Mouse (Mus musculus) kidney, embryonic 15.5 days (tissue): ENCODE results near the gene Runx3. TPM values are rescaled to one million over a fixed set of nuclear protein-coding genes. Genes with fewer than 3 reads are reported as not detected.
"Not testable (repeated sequence)": the region's sequence is repeated elsewhere in the genome, so short reads cannot be mapped to it uniquely, and the experiment has no call there.

Experiments
- ATAC-seq: fragments of 200-750 bp; cut with Nextera tagmentation; replicated peaks from 2 replicates; pipeline ENCODE4 v1.8.0; 2017; ENCODE audit warnings: moderate TSS enrichment; ENCODE audit not compliant: low FRiP score
- H3K27ac ChIP-seq: fragments of 300-500 bp; sonication (generic); 2 replicates; pipeline ENCODE4 v1.5.1; 2015; ENCODE audit warnings: mild to moderate bottlenecking, inconsistent platforms
- H3K27me3 ChIP-seq: fragments of 300-500 bp; sonication (generic); 2 replicates; pipeline ENCODE4 v1.6.1; 2015; ENCODE audit warnings: inconsistent platforms
- H3K36me3 ChIP-seq: fragments of 300-500 bp; sonication (generic); 2 replicates; pipeline ENCODE4 v1.6.1; 2015; ENCODE audit warnings: inconsistent platforms
- H3K4me1 ChIP-seq: fragments of 300-500 bp; sonication (generic); 2 replicates; pipeline ENCODE4 v1.6.1; 2015; ENCODE audit warnings: inconsistent platforms
- H3K4me2 ChIP-seq: fragments of 300-500 bp; sonication (generic); 2 replicates; pipeline ENCODE4 v1.6.1; 2015; ENCODE audit warnings: moderate library complexity, mild to moderate bottlenecking, inconsistent platforms
- H3K4me3 ChIP-seq: fragments of 300-500 bp; sonication (generic); replicated peaks from 2 replicates; pipeline ENCODE4 v1.5.1; 2015; ENCODE audit warnings: mild to moderate bottlenecking, inconsistent platforms
- H3K9ac ChIP-seq: fragments of 300-500 bp; sonication (generic); 2 replicates; pipeline ENCODE4 v1.6.1; 2015; ENCODE audit warnings: mild to moderate bottlenecking, inconsistent platforms
- H3K9me3 ChIP-seq: fragments of 300-500 bp; sonication (generic); replicated peaks from 2 replicates; pipeline ENCODE4 v1.6.1; 2016; ENCODE audit warnings: inconsistent platforms
- WGBS: fragments of 180-500 bp; shearing (Covaris S2); methylation state at CpG from one replicate; pipeline ENCODE4 v1.1.7; 2015; ENCODE audit warnings: mixed read lengths; 5-methylcytosine and 5-hydroxymethylcytosine counted together
- polyA plus RNA-seq: library from polyadenylated mRNA; unstranded; fragments of >200 nt; fragmentation: Nextera tagmentation; extraction: Ambion mirVana; gene quantifications from 2 replicates; pipeline ENCODE4 v1.2.1, GENCODE M21; 2015

Gene Runx3
- polyA plus RNA-seq, 1 experiment from 2014 or later = 0.04 TPM

DNA sequence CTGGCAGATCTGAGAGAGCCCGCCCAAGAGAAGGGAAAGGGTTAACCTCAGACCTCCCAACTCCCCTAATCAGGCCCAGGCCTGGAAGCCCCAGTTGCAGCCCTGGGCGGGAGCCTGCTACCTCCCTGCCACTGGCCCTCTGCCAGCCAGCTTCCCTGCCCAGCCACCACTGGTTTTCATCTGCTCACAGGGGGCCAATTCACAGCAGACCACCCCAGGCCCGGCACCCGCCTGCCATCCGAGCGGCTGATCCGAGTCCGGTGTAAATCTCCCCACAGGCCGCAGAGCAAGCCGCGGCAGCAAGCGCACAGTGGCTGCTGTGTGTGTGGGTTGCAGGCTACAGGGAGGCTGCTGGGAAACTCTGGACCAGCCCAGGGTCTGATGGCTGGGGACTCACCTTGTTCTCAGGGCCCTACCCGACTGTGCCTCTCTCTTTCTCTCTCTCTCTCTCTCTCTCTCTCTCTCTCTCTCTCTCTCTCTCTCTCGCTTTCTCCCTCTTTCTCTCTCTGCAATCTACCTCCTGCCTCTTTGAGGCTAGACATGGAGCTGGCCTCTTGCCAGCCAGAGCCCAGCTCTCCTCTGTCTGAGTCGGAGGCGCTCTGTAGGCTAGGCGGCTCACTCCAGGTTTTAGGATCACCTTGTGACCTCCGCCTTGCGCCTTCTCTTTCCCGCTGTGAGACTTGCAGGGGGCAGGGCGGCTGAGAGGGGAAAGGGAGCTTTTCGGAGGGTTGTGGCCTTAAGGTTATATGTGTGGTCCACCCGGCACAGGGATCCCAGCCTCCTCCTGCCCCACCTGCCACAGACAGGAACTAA lies 46.2 kb downstream of the Runx3 start:
- 7% methylated on average over 22 of the region's 23 CpGs for WGBS
- Histone ChIP-seq H3K4me3 (0 out of 2 replicates have a peak overlapping the region, but pooled peaks have one; percentile 9), H3K27me3 (peaks cover 78% of the 10 kb centered on the region), H3K9me3 (no peaks in the 10 kb centered on the region), H3K4me2 (peak overlapping the region; percentile 33), H3K9ac (no peak overlapping the region), H3K27ac (peak overlapping the region; percentile 38; the same call in 1 of the 2 replicates), H3K4me1 (peaks cover 33% of the 10 kb centered on the region), H3K36me3 (no peaks in the 10 kb centered on the region)
- peak; percentile 46 for ATAC-seq

DNA sequence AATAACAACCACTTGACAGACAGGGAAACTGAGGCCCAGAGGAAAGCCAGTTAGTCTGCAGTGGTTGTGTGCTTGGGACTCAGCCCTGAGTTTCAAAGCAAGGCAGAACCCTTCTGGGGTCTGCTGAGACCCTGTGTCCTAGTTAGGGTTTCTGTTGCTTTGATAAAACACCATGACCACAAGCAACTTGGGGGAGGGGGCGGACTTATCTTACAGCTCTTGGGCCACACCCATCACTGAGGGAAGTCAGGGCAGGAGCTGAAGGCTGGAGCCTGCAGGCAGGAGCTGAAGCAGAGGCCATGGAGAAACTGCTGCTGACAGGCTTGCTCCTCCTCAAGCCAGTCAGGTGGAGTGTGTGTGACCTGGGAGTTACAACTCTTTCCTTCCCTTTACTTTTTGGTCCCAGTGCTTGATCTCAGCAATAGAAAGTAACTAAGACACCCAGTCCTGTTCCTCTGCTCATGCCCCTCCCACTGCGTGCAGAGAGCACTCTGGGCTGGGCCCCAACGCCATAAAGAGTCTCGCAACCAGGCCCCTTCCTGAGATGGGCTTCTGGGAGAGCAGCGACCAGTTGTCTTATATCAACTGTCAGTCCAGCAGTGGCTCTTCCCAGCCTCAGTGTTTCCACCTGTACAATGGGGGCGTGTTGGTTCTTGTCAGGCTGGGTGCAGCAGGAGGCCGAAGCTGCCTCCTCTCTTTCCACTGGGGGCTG lies 47.5 kb downstream of the Runx3 start:
- no peaks in the 10 kb centered on the region for H3K9me3 ChIP-seq
- H3K36me3 ChIP-seq = no peaks in the 10 kb centered on the region
- no peak overlapping the region for H3K4me2 ChIP-seq
- no peak for ATAC-seq
- no peak overlapping the region for H3K4me3 ChIP-seq
- no peak overlapping the region for H3K27ac ChIP-seq
- H3K27me3 ChIP-seq = peaks cover 88% of the 10 kb centered on the region
- 53% methylated on average over 7 of the region's 7 CpGs for WGBS
- H3K4me1 ChIP-seq = peaks cover 41% of the 10 kb centered on the region
- no peak overlapping the region for H3K9ac ChIP-seq

DNA sequence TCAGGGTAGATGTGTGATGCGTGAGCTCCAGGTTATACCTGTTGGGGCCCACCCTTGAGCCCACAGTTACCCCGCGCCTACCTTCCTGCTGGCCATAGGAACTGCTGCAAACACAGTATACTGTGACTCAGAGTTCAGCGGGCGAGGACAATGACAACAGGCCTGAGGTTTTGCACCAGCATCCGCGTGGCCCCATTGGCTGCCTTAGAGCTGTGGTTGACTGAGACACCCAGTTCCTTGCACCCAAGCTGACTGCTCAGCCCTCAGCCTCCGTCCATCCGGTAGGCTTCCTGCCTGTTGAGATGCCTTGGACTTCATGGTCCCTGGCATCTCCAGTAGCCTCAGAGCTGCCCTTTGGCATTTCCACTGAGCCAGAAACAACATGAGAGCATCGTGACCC lies 48.6 kb downstream of the Runx3 start:
- H3K27ac ChIP-seq = no peak overlapping the region
- 72% methylated on average over 10 of the region's 10 CpGs for WGBS
- H3K9me3 ChIP-seq = no peaks in the 10 kb centered on the region
- no peak overlapping the region for H3K9ac ChIP-seq
- H3K27me3 ChIP-seq = peaks cover 90% of the 10 kb centered on the region
- H3K4me1 ChIP-seq = peaks cover 44% of the 10 kb centered on the region
- H3K36me3 ChIP-seq = no peaks in the 10 kb centered on the region
- no peak overlapping the region for H3K4me3 ChIP-seq
- H3K4me2 ChIP-seq = no peak overlapping the region
- no peak for ATAC-seq

DNA sequence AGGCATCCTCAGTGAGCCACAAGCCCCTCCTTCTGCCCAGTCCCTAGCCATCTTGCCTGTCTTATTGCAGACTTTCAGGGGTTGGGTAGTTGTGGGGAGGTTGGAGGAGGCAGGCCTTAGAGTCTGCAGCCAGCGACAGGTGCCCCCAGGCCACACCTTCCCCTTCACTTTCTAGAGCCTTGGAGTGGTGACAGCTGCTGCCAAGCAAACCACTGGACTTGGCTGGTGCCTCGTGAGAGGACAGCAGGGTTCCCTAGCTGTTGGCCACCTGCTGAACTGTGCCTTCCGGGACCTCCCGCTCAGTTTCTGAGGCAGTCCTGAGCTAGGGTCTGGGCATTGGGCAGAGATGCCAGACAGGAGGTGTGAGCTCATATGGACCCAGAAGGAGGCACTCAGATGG lies 49.0 kb downstream of the Runx3 start:
- Histone ChIP-seq H3K9me3 (no peaks in the 10 kb centered on the region), H3K27ac (no peak overlapping the region), H3K4me1 (peaks cover 44% of the 10 kb centered on the region), H3K4me3 (no peak overlapping the region), H3K9ac (no peak overlapping the region), H3K27me3 (peaks cover 90% of the 10 kb centered on the region), H3K4me2 (no peak overlapping the region), H3K36me3 (no peaks in the 10 kb centered on the region)
- ATAC-seq = no peak
- 69% methylated on average over 4 of the region's 4 CpGs for whole genome bisulfite sequencing

DNA sequence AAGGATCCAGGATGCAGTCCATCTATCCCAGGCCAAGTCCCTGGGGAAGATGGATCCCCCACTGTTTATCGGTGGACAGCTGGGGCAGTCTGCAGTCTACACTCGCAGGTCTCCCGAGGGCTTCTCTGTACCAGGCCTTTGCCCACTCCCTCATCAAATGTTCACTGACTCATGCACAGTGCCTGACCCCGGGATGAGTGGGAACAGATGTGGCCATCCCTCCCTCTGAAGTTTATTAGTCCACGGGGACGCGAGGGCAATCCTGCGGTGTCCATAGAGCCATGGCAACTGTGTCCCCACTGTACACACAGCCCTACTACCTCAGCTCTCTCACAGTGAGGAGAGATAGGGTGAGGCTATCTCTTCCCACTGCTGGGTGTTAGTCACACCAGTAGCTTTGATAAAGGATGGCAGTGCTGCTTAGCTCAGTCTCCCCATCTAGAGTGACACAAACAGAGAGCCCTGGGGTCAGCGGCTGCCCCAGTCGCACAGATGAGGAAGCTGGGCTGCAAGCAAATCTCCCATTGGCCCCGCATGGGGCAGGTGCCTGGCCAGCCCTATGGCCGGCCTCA lies 50.9 kb downstream of the Runx3 start:
- 56% methylated on average over 12 of the region's 12 CpGs for WGBS
- ATAC-seq = no peak
- H3K9ac ChIP-seq = no peak overlapping the region
- peaks cover 54% of the 10 kb centered on the region for H3K4me1 ChIP-seq
- peaks cover 86% of the 10 kb centered on the region for H3K27me3 ChIP-seq
- no peak overlapping the region for H3K27ac ChIP-seq
- no peak overlapping the region for H3K4me2 ChIP-seq
- no peaks in the 10 kb centered on the region for H3K36me3 ChIP-seq
- no peak overlapping the region for H3K4me3 ChIP-seq
- no peaks in the 10 kb centered on the region for H3K9me3 ChIP-seq

DNA sequence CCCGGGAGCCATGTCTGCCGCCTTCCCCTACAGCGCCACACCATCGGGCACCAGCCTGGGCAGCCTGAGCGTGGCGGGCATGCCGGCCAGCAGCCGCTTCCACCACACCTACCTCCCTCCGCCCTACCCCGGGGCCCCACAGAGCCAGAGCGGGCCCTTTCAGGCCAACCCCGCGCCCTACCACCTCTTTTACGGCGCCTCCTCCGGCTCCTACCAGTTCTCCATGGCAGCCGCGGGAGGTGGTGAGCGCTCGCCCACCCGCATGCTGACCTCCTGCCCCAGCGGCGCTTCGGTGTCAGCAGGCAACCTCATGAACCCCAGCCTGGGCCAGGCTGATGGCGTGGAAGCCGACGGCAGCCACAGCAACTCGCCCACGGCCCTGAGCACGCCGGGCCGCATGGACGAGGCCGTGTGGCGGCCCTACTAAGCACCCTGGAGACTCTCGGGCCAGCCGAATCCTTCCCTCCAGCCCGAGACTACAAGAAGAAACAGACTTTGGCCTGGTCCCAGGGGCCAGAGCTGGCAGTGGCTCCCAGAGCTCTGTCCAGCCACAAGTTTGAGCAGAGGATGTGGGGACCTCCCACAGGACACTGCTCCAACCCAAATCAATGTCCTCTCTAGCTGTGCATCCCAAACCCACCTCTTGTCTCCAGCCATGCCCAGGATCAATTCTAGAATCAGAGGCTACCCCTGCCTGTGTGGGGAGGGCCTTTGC lies 55.1 kb downstream of the Runx3 start:
- Histone ChIP-seq H3K27ac (no peak overlapping the region), H3K4me2 (peak overlapping the region; percentile 60), H3K9me3 (no peaks in the 10 kb centered on the region), H3K27me3 (peaks cover 56% of the 10 kb centered on the region), H3K4me3 (peak overlapping the region; percentile 26), H3K9ac (peak overlapping the region; percentile 8; the same call in 1 of the 2 replicates), H3K36me3 (no peaks in the 10 kb centered on the region), H3K4me1 (peaks cover 24% of the 10 kb centered on the region)
- ATAC-seq = 0 out of 2 replicates have a peak, but pooled peaks have one; percentile 24
- 13% methylated on average over 38 of the region's 38 CpGs for WGBS

DNA sequence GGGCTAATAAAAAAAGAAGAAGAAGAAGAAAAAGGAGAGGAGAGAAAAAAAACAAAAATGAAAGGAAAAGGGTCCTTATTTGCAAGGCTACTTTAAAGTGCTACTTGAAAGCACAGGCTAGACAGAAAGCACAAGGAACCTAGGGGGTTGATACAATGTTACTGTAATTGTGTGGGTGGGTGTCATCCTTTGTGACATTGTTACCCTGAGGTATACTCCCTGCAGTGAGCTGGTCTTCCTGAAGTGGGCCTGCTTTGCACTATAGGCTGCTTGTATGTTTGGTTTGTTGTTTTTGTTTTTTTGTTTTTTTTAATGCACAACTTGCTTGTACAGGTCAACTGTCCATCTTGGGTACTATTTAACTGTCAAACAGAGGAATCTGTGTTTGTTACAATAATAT lies 57.1 kb downstream of the Runx3 start:
- no peaks in the 10 kb centered on the region for H3K36me3 ChIP-seq
- no peak overlapping the region for H3K4me3 ChIP-seq
- peaks cover 41% of the 10 kb centered on the region for H3K27me3 ChIP-seq
- no peak for ATAC-seq
- peaks cover 21% of the 10 kb centered on the region for H3K4me1 ChIP-seq
- H3K27ac ChIP-seq = no peak overlapping the region
- no peak overlapping the region for H3K9ac ChIP-seq
- H3K4me2 ChIP-seq = no peak overlapping the region
- H3K9me3 ChIP-seq = no peaks in the 10 kb centered on the region

DNA sequence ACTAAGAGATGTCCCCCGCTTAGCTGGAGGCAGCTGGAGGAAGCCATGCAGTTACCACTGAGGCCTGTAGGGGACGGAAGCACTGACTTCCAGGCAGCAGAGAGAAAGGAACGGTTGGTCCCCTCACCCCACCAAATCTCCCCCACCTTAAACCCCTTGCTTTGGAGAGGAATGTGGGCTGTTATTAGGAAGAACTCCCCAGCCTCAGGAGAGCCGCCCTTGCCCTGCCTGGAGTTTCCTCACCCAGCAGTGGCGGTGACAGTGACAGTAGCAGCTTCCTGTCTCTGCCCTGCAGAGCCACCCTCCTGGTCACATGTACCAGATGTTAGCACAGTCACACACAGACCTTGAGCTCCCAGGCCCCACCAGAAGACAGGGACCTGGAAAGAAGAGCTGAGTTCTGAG lies 58.6 kb downstream of the Runx3 start:
- 27% methylated on average over 5 of the region's 5 CpGs for WGBS
- Histone ChIP-seq H3K4me1 (peaks cover 14% of the 10 kb centered on the region), H3K27ac (no peak overlapping the region), H3K36me3 (no peaks in the 10 kb centered on the region), H3K4me3 (no peak overlapping the region), H3K9me3 (no peaks in the 10 kb centered on the region), H3K4me2 (no peak overlapping the region), H3K9ac (no peak overlapping the region), H3K27me3 (peaks cover 28% of the 10 kb centered on the region)
- no peak for ATAC-seq

DNA sequence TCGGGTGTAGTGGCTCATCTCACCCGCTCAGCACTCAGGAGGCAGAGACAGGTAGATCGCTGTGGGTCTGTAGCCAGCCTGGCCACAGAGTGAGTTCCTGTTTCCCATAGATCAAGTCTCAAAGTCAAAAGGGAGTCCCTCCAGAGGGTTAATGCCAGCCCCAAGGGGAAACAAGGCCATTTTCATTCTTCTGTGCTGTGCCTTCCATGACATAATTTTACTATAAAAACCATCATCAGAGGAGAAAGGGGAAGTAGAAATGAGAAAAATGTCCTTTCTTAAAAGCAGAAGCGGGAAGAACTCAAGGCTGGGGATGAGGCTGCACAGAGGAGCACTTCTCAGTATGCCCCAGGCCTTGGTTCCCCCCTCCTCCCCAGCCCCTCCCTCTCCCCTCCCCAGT lies 61.4 kb downstream of the Runx3 start:
- 90% methylated on average over 4 of the region's 4 CpGs for WGBS
- Histone ChIP-seq H3K4me1 (no peaks in the 10 kb centered on the region), H3K4me2 (no peak overlapping the region), H3K27me3 (peaks cover 10% of the 10 kb centered on the region; the same call in 1 of the 2 replicates), H3K36me3 (no peaks in the 10 kb centered on the region), H3K27ac (no peak overlapping the region), H3K9ac (no peak overlapping the region), H3K9me3 (no peaks in the 10 kb centered on the region), H3K4me3 (no peak overlapping the region)
- ATAC-seq = no peak

DNA sequence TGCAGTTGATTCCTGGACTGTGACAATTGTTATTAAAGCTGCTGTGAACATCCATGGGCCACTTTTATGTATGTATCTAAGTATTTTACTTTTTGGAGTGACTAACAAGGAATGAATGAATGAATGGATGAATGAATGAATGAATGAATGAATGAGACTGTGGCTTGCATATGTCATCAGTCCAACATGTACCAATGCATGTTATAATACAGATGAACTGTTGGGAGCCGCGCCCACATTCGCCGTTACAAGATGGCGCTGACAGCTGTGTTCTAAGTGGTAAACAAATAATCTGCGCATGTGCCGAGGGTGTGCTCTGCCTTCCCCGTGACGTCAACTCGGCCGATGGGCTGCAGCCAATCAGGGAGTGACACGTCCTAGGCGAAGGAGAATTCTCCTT lies 63.8 kb downstream of the Runx3 start:
- H3K27me3 ChIP-seq, H3K4me2 ChIP-seq, H3K9ac ChIP-seq, ATAC-seq, H3K4me3 ChIP-seq, H3K4me1 ChIP-seq, H3K27ac ChIP-seq, H3K36me3 ChIP-seq, H3K9me3 ChIP-seq: not testable (repeated sequence)
- WGBS = 98% methylated on average over 7 of the region's 13 CpGs

DNA sequence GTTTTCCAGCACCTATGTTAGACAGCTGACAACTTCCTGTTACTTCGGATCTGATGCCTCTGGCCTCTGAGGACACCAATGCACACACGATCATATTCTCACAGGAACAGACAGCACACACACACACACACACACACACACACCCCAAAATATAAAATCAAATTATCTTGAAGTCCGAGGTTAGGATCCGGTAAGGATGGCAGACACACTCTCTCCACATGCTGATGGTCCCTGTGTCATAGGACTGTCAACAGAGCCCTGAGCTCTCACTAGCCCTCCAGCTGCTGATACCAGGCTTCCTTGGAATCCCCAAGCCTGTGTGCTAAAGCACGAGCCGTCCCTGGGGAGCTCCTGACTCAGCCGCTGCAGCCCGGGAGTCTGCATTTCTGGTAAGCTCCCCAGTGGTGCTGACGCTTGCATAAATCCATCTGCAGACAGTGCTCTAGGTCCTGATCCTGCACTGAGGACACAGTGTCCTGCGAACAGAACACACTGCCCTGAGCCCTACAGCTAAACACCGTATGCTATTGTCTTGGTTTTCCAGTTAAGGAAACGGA lies 69.1 kb downstream of the Runx3 start:
- Histone ChIP-seq H3K4me3 (no peak overlapping the region), H3K4me2 (no peak overlapping the region), H3K4me1 (no peaks in the 10 kb centered on the region), H3K9ac (no peak overlapping the region), H3K27me3 (no peaks in the 10 kb centered on the region), H3K27ac (no peak overlapping the region), H3K9me3 (no peaks in the 10 kb centered on the region), H3K36me3 (no peaks in the 10 kb centered on the region)
- no peak for ATAC-seq
- 78% methylated on average over 12 of the region's 12 CpGs for WGBS
